Mouse (Mus musculus) E14TG2a.4 (cell line): ENCODE data around the gene Mecp2.

Experiments
- CTCF ChIP-seq: conservative IDR thresholded peaks from 2 replicates; pipeline ENCODE4 v1.5.1; 2014; ENCODE audit warnings: low read length
- NANOG ChIP-seq: IDR thresholded peaks from 2 replicates; pipeline ENCODE4 v1.6.1; 2014; ENCODE audit warnings: borderline replicate concordance, low read length, mixed read lengths

- no peak for TF ChIP-seq CTCF
- no peak for TF ChIP-seq NANOG
Measured at GRCm38 (mm10) chrX:74105916-74106315, 29.2 kb downstream of the Mecp2 start.
